In the genomic region with DNA sequence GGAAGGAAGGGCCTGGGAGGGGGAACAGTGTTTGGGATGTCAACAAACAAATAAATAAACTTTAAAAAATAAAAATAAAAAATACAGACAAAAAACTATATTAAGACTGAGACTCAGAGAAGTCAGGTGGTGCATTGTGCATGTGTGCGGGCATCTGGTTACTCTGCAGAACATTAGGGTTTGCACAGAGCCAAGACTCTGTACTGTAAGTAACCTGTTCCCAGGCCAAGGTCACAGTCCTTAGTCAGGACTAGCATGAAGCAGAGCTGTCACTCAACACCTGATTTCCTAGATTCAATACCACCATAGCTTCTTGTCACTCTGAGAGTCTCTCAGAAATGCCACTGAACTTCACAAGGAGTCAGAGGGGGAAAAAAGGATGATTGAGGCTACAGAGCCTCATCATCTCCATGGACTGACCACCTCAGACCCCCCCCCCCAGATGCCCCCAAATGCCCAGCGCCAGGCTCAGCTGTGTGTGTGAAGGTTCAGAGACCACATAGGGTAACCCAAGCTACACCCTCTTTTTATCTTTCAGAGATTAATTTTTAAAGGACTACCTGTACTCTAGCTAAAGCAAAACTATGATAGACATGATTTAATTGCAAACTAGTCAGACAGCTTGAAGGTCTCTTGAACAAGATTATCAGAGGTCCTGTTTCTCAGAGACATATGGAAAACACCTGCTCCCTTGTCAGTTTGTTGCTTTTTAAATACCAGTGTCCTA, we compare ENCODE assay signal across 22 mouse cellular contexts.
A peak's percentile ranks its signal among the peaks of the same experiment; 100 is the strongest.
DNase-seq lines count a peak whose midpoint lies in the region; ATAC-seq and TF ChIP-seq lines count a peak whose summit lies in the region.
"Had no signal": no experiment of that assay in that cellular context is flagged by ENCODE, and none has a peak within 500 bp of the region (broad histone marks: within the 10 kb centered on the region; RNA-seq: fewer than 3 reads in every experiment).

No protein-coding gene starts in this region.

- DNase-seq in embryonic facial prominence, embryonic 10.5 days (ENCODE audit: low spot score), result no peak
- DNase-seq in heart, adult 8-10 months (ENCODE audit: low spot score), result no peak
- peak; percentile 5 for DNase-seq in liver, adult 2 months (ENCODE audit: extremely low read depth, low read depth, low spot score)
- DNase-seq in liver, embryonic 11.5 days (ENCODE audit: low spot score), result no peak
- no peak for DNase-seq in stomach, postnatal 0 days (ENCODE audit: low spot score)
- DNase-seq in urinary bladder, postnatal 14 days (ENCODE audit: low spot score), result no peak
- DNase-seq: adrenal gland, adult 8-10 months; adrenal gland, postnatal 36 days; B cell, adult 2 months; cerebellum, adult 2 months; cerebellum, postnatal 10 days; gastrocnemius, postnatal 14 days; kidney, adult 8-10 months had no signal

- TF ChIP-seq EP300 in stomach, postnatal 0 days (optimal IDR thresholded peaks at IDR 0.05), result no peak

- peaks cover 21% of the 10 kb centered on the region for H3K4me1 ChIP-seq in embryonic facial prominence, embryonic 13.5 days
- peaks cover 15% of the 10 kb centered on the region for H3K4me1 ChIP-seq in embryonic facial prominence, embryonic 10.5 days
- H3K4me1 ChIP-seq in heart, embryonic 12.5 days (replicated peaks), result peaks cover 34% of the 10 kb centered on the region
- peaks cover 4% of the 10 kb centered on the region; the same call in 1 of the 2 replicates for H3K4me1 ChIP-seq in liver, adult 2 months (ENCODE audit: control insufficient read depth, insufficient read depth, low read length)
- no peaks in the 10 kb centered on the region for H3K4me1 ChIP-seq in liver, embryonic 11.5 days (replicated peaks; ENCODE audit: control insufficient read depth, insufficient read depth, low read length)
- H3K4me1 ChIP-seq in stomach, postnatal 0 days (replicated peaks; ENCODE audit: control insufficient read depth, insufficient read depth), result no peaks in the 10 kb centered on the region

- no peaks in the 10 kb centered on the region for H3K36me3 ChIP-seq in embryonic facial prominence, embryonic 13.5 days
- no peaks in the 10 kb centered on the region for H3K36me3 ChIP-seq in embryonic facial prominence, embryonic 10.5 days (replicated peaks)
- H3K36me3 ChIP-seq in heart, embryonic 12.5 days, result no peaks in the 10 kb centered on the region
- no peaks in the 10 kb centered on the region for H3K36me3 ChIP-seq in liver, adult 2 months (ENCODE audit: control insufficient read depth, insufficient read depth, low read length)
- H3K36me3 ChIP-seq in liver, embryonic 11.5 days (ENCODE audit: control insufficient read depth, insufficient read depth, low read length), result no peaks in the 10 kb centered on the region
- H3K36me3 ChIP-seq in stomach, postnatal 0 days (ENCODE audit: control insufficient read depth, insufficient read depth, low read length), result no peaks in the 10 kb centered on the region
- H3K36me3 ChIP-seq: embryonic facial prominence, embryonic 12.5 days; forebrain, embryonic 12.5 days; G1E; hindbrain, embryonic 12.5 days had no signal

- H3K27me3 ChIP-seq in embryonic facial prominence, embryonic 13.5 days, result no peaks in the 10 kb centered on the region; the same call in 1 of the 2 replicates
- no peaks in the 10 kb centered on the region; the same call in 1 of the 2 replicates for H3K27me3 ChIP-seq in embryonic facial prominence, embryonic 10.5 days (replicated peaks; ENCODE audit: low read depth, poor library complexity, severe bottlenecking)
- H3K27me3 ChIP-seq in heart, embryonic 12.5 days (replicated peaks), result no peaks in the 10 kb centered on the region
- H3K27me3 ChIP-seq in liver, adult 2 months (ENCODE audit: control insufficient read depth, insufficient read depth, low read length), result no peaks in the 10 kb centered on the region
- H3K27me3 ChIP-seq in liver, embryonic 11.5 days (replicated peaks; ENCODE audit: control insufficient read depth, insufficient read depth, low read length), result no peaks in the 10 kb centered on the region
- no peaks in the 10 kb centered on the region for H3K27me3 ChIP-seq in stomach, postnatal 0 days (ENCODE audit: control insufficient read depth, insufficient read depth, low read length)
- H3K27me3 ChIP-seq: embryonic facial prominence, embryonic 12.5 days; forebrain, embryonic 12.5 days had no signal

- TF ChIP-seq POLR2A in liver, adult 2 months (IDR thresholded peaks at IDR 0.05; ENCODE audit: extremely low read depth, insufficient read depth, low read length), result no peak

- 91% methylated on average over 2 of the region's 2 CpGs for WGBS in embryonic facial prominence, embryonic 13.5 days
- WGBS in embryonic facial prominence, embryonic 10.5 days, result 91% methylated on average over 2 of the region's 2 CpGs
- 63% methylated on average over 2 of the region's 2 CpGs for WGBS in heart, embryonic 12.5 days
- WGBS in liver, adult 2 months, result 82% methylated on average over 2 of the region's 2 CpGs
- WGBS in liver, embryonic 11.5 days, result 84% methylated on average over 2 of the region's 2 CpGs
- WGBS in stomach, postnatal 0 days, result 66% methylated on average over 2 of the region's 2 CpGs

- no peak overlapping the region for H3K4me2 ChIP-seq in embryonic facial prominence, embryonic 13.5 days
- no peak overlapping the region for H3K4me2 ChIP-seq in heart, embryonic 12.5 days
- no peak overlapping the region for H3K4me2 ChIP-seq in liver, embryonic 11.5 days
- H3K4me2 ChIP-seq in stomach, postnatal 0 days (replicated peaks; ENCODE audit: low read depth), result no peak overlapping the region
- H3K4me2 ChIP-seq: embryonic facial prominence, embryonic 12.5 days; forebrain, embryonic 12.5 days; hindbrain, embryonic 12.5 days had no signal

- H3K9me3 ChIP-seq in embryonic facial prominence, embryonic 13.5 days, result no peaks in the 10 kb centered on the region
- no peaks in the 10 kb centered on the region for H3K9me3 ChIP-seq in embryonic facial prominence, embryonic 10.5 days
- H3K9me3 ChIP-seq in heart, embryonic 12.5 days (replicated peaks), result no peaks in the 10 kb centered on the region
- H3K9me3 ChIP-seq in liver, embryonic 11.5 days (ENCODE audit: control insufficient read depth, low read length), result no peaks in the 10 kb centered on the region
- no peaks in the 10 kb centered on the region for H3K9me3 ChIP-seq in stomach, postnatal 0 days (ENCODE audit: control insufficient read depth, low read length)
- H3K9me3 ChIP-seq: embryonic facial prominence, embryonic 12.5 days; forebrain, embryonic 12.5 days; G1E; hindbrain, embryonic 12.5 days had no signal

- no peak for ATAC-seq in embryonic facial prominence, embryonic 13.5 days (ENCODE audit: insufficient number of reproducible peaks, insufficient read depth, low FRiP score, low TSS enrichment, low read depth)
- no peak for ATAC-seq in heart, embryonic 12.5 days (ENCODE audit: insufficient number of reproducible peaks, low FRiP score)
- no peak for ATAC-seq in liver, embryonic 11.5 days (replicated peaks; ENCODE audit: low FRiP score)
- peak; percentile 68 for ATAC-seq in stomach, postnatal 0 days (ENCODE audit: low FRiP score, low TSS enrichment)
- ATAC-seq: CD4-positive, CD25-positive, alpha-beta regulatory T cell, adult 4 months; forebrain, embryonic 16.5 days; hindbrain, embryonic 16.5 days had no signal

- no peak overlapping the region for H3K4me3 ChIP-seq in embryonic facial prominence, embryonic 13.5 days
- no peak overlapping the region for H3K4me3 ChIP-seq in embryonic facial prominence, embryonic 10.5 days
- no peak overlapping the region for H3K4me3 ChIP-seq in heart, embryonic 12.5 days
- H3K4me3 ChIP-seq in liver, adult 2 months (ENCODE audit: insufficient read depth, low read depth, low read length), result no peak overlapping the region
- H3K4me3 ChIP-seq in liver, embryonic 11.5 days (ENCODE audit: low read depth, low read length), result no peak overlapping the region
- H3K4me3 ChIP-seq in stomach, postnatal 0 days (ENCODE audit: low read depth, low read length), result no peak overlapping the region
- H3K4me3 ChIP-seq: embryonic facial prominence, embryonic 12.5 days; forebrain, embryonic 12.5 days; hindbrain, embryonic 12.5 days had no signal

- H3K27ac ChIP-seq in embryonic facial prominence, embryonic 13.5 days, result 0 out of 2 replicates have a peak overlapping the region, but pooled peaks have one; percentile 11
- no peak overlapping the region for H3K27ac ChIP-seq in embryonic facial prominence, embryonic 10.5 days (replicated peaks)
- H3K27ac ChIP-seq in heart, embryonic 12.5 days (ENCODE audit: poor library complexity, severe bottlenecking), result peak overlapping the region; percentile 56; the same call in 1 of the 2 replicates
- no peak overlapping the region for H3K27ac ChIP-seq in liver, adult 2 months (replicated peaks; ENCODE audit: insufficient read depth, low read depth, low read length)
- H3K27ac ChIP-seq in liver, embryonic 11.5 days (ENCODE audit: low read depth, low read length), result no peak overlapping the region
- H3K27ac ChIP-seq in stomach, postnatal 0 days (replicated peaks), result no peak overlapping the region; the same call in 1 of the 2 replicates
- H3K27ac ChIP-seq: embryonic facial prominence, embryonic 12.5 days; forebrain, embryonic 12.5 days; hindbrain, embryonic 12.5 days had no signal

- H3K79me2 ChIP-seq in liver, adult 2 months (ENCODE audit: control insufficient read depth, insufficient read depth, low read length), result no peaks in the 10 kb centered on the region

- no peak for TF ChIP-seq CTCF in liver, adult 2 months (IDR thresholded peaks at IDR 0.05; ENCODE audit: low read depth, low read length)
- TF ChIP-seq CTCF in stomach, postnatal 0 days (IDR thresholded peaks at IDR 0.05; ENCODE audit: low read depth), result no peak

- no peak overlapping the region for H3K9ac ChIP-seq in embryonic facial prominence, embryonic 13.5 days
- H3K9ac ChIP-seq in heart, embryonic 12.5 days, result no peak overlapping the region
- no peak overlapping the region for H3K9ac ChIP-seq in liver, adult 2 months (ENCODE audit: low read depth, low read length)
- H3K9ac ChIP-seq in liver, embryonic 11.5 days (ENCODE audit: low read depth, low read length), result no peak overlapping the region
- H3K9ac ChIP-seq in stomach, postnatal 0 days (ENCODE audit: low read length), result no peak overlapping the region
- H3K9ac ChIP-seq: embryonic facial prominence, embryonic 12.5 days; forebrain, embryonic 12.5 days; hindbrain, embryonic 12.5 days had no signal

Comparison
In these comparisons a context has a peak if more than half of its experiments do, and no peak if none do; other contexts are left out.
1. H3K27ac ChIP-seq: peak in embryonic facial prominence, embryonic 13.5 days (single experiment) and heart, embryonic 12.5 days (single experiment); none in embryonic facial prominence, embryonic 10.5 days (single experiment), liver, adult 2 months (single experiment), liver, embryonic 11.5 days (single experiment) and stomach, postnatal 0 days (single experiment).